Mouse (Mus musculus) ES-E14 (cell line): ENCODE results near the gene Mthfd1l.

Experiments
- CHD2 ChIP-seq: IDR thresholded peaks from 2 replicates; pipeline ENCODE4 v1.6.1; 2014; ENCODE audit warnings: mild to moderate bottlenecking, low read depth, low read length, inconsistent platforms
- HCFC1 ChIP-seq: IDR thresholded peaks from 2 replicates; pipeline ENCODE4 v1.6.1; 2012; ENCODE audit warnings: low read length, inconsistent platforms, borderline replicate concordance; ENCODE audit not compliant: insufficient read depth
- MAFK ChIP-seq: IDR thresholded peaks from 2 replicates; pipeline ENCODE4 v1.6.1; 2014; ENCODE audit warnings: mild to moderate bottlenecking, low read depth, low read length, inconsistent platforms; ENCODE audit not compliant: insufficient read depth
- ZC3H11A ChIP-seq: IDR thresholded peaks from 2 replicates; pipeline ENCODE4 v1.6.1; 2012; ENCODE audit warnings: low read depth, mild to moderate bottlenecking, inconsistent platforms, low read length, borderline replicate concordance
- ZNF384 ChIP-seq: IDR thresholded peaks from 2 replicates; pipeline ENCODE4 v1.6.1; 2012; ENCODE audit warnings: low read depth, low read length, inconsistent platforms

GRCm38 (mm10) chr10:4092990-4093389, 120.1 kb downstream of the Mthfd1l start:
- TF ChIP-seq ZC3H11A = no peak
- TF ChIP-seq ZNF384 = no peak
- no peak for TF ChIP-seq HCFC1
- no peak for TF ChIP-seq MAFK
- no peak for TF ChIP-seq CHD2
